Mouse (Mus musculus): ENCODE data around the gene Spata18. TPM values are rescaled to one million over a fixed set of nuclear protein-coding genes. Genes with fewer than 3 reads are reported as not detected.

The Spata18 gene
- not detected for polyA plus RNA-seq (2014; fragmentation: Illumina TruSeq; extraction: RNeasy Lipid Tissue Mini Kit (QIAGEN cat#74804); ENCODE audit: low read depth, low replicate concordance)

DNA sequence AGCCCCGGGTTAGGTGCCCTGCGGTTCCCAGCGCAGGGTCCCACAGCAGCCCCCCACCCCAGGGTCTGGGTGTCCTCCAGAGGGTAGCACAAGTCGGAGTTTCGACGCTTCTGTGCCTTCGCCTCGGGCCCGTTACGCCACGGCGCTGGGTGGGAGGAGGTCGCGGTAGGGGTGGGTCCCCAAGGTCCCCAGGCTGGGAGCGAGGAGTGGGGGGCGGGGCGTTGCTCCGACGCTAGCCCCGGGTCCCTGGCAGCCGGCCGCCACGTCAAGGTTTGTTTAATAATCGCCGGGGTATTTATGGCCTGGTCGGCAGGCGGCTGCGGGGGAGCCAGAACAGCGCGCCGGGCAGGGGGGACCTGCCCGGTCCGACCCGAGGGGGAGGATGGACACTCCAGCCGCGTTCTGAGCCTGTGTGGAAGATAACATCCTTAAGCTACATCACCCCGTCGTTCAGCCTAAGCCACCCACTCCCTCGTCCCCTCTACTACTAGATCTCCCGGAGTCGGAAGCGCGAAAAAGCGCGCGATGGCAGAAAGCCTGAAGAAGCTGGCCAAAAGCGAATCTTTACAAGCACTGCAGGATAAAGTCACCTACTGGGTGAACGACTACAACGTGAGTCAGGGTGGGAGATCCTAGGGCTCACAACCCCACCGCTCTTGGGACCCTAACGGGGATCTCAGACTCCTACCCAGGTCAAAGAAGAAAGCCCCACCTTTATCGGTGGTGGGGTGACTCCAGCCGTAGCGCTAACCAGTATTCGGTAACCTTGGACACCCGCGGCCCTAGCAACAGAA, at the start of gene Spata18:
Gene Spata18, plus strand, starts transcription at position 319 of the 794 bp plus-strand sequence.

DNA sequence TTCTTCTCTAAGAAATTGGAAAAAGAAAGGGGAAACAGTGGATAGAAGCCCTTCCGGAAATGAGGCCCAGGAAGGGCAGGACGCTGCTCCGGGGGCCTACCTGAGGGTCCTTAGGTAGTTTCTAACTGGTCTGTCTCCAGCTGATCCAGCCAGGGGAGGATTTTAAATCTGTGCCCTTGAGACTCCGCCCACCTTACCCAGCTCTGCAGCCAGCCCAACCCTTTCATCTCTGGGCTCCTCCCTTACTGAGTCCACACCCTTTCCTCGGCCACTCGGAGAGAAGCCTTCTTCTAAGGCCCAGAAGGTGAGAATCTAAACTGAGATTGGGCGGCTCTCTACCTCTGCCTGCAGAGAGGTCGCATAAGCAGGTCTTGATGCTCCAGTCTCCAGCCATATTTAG, 18.9 kb upstream of the Spata18 start, which contains the start of gene Lrrc66:
Gene Lrrc66, minus strand, starts transcription at position 236 of the 400 bp plus-strand sequence.

GRCm38 (mm10) chr5:73647261-73647900, 3.8 kb upstream of the Spata18 start, which contains the start of gene Sgcb:
Gene Sgcb (minus strand): TSS chr5:73647790.

Other genes starting within 250 kb of the Spata18 start
- not detected for gene Cwh43, start 245.3 kb upstream of the Spata18 start, polyA plus RNA-seq (2014; fragmentation: Illumina TruSeq; extraction: RNeasy Lipid Tissue Mini Kit (QIAGEN cat#74804); ENCODE audit: low read depth, low replicate concordance)
- gene Dcun1d4, start 170.4 kb upstream of the Spata18 start, polyA plus RNA-seq (2014; fragmentation: Illumina TruSeq; extraction: RNeasy Lipid Tissue Mini Kit (QIAGEN cat#74804); ENCODE audit: low read depth, low replicate concordance): 85.7 TPM
- gene Lrrc66, start 18.9 kb upstream of the Spata18 start, polyA plus RNA-seq (2014; fragmentation: Illumina TruSeq; extraction: RNeasy Lipid Tissue Mini Kit (QIAGEN cat#74804); ENCODE audit: low read depth, low replicate concordance): not detected
- gene Sgcb, start 3.6 kb upstream of the Spata18 start, polyA plus RNA-seq (2014; fragmentation: Illumina TruSeq; extraction: RNeasy Lipid Tissue Mini Kit (QIAGEN cat#74804); ENCODE audit: low read depth, low replicate concordance): 42.4 TPM